Mouse (Mus musculus): ENCODE results near the gene Sox5.

Gene Sox5

GRCm38 (mm10) chr6:144659115-144660108 is 122.4 kb downstream of the Sox5 start:
- no peak for DNase-seq (ENCODE audit: low read depth, low spot score)

- DNase-seq (ENCODE audit: low read depth, low spot score) = no peak
Measured at GRCm38 (mm10) chr6:144652876-144653275, 128.9 kb downstream of the Sox5 start.

GRCm38 (mm10) chr6:144648896-144649295 is 132.9 kb downstream of the Sox5 start:
- DNase-seq (ENCODE audit: low read depth, low spot score) = no peak

DNA sequence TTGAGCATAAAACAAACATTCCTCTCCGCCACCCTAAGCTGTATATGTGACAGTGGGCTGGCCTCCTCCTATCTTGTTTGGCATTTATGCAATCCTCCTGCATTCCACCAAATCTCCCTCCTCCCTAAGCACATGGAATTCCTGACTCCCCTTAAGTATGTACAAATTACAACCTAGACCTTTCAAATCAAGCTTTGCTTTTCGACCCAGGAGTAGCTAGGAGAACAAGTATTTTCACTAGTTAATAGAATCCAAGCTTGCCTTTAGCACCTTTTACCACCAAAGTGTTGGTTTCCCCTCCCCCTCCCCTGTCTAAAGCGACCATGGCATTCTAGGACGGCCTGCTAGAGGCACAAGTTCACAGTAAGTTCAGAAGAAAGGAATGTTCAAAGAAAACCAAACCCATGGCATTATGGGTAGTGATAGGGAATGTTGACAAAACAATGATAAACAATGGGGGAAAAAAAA is 133.6 kb downstream of the Sox5 start:
- no peak for DNase-seq (ENCODE audit: low read depth, low spot score)

GRCm38 (mm10) chr6:144646331-144646730 is 135.4 kb downstream of the Sox5 start:
- no peak for DNase-seq (ENCODE audit: low read depth, low spot score)

- DNase-seq (ENCODE audit: low read depth, low spot score) = no peak
Measured at GRCm38 (mm10) chr6:144645796-144646195, 136.0 kb downstream of the Sox5 start.

- peak; percentile 32 for DNase-seq (ENCODE audit: low read depth, low spot score)
Measured at GRCm38 (mm10) chr6:144644711-144645110, 137.1 kb downstream of the Sox5 start.

DNA sequence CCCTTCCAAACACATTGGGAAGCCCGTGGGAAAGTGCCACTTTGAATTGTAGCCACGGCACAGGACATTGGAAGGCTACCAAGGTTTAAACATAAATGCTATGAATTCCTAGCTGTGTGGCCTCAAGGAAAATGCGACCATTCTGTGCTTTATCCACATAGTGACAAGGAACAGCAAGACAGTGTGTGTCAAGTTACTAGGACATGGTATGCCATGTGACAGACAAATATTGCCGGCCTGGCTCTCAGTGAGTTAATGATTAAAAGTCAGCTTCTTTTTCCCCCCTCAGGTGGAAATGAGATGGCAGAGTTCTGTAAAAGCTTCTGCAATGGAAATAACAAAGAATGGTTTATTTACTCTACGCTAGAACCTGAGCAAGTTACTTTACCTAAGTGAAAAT is 138.2 kb downstream of the Sox5 start:
- DNase-seq (ENCODE audit: low read depth, low spot score) = no peak

DNA sequence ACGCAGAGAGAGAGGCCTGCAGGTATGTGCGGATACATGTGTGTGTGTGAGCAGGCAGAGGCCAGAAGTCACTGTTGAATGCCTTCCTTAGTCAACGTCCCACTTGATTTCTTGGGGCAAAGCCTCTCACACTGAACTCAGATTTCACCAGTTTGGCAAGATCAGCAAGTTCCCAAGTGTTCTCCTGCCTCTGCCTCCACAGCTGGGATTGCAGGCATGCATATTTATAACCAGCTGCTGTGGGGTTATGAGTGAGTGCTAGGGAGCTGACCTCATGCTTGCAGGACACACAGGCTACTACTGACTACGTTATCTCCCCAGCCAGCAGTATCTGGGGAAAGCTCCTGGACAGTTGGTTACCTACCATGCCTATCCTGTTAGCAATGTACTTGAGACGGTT is 139.9 kb downstream of the Sox5 start:
- peak; percentile 16 for DNase-seq (ENCODE audit: low read depth, low spot score)

DNA sequence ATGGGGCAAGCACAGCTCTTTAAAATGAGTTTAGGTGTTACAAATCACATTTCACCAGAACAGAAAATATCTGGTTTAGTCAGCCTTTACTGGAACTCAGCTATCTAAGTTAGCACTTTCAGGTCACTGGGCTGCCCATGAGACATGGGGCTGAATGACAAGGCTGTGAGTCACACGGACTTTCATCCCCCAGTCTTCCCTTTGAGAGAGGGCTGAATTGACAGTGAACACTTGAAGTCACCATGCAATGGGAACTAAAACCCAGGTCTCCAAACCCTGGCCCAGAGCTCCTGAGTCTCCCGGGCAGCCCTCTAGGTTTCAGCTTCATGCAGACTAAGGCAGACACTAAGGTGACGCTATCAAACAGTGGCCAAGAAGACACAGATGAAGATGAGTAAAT is 141.2 kb downstream of the Sox5 start:
- DNase-seq (ENCODE audit: low read depth, low spot score) = no peak

DNA sequence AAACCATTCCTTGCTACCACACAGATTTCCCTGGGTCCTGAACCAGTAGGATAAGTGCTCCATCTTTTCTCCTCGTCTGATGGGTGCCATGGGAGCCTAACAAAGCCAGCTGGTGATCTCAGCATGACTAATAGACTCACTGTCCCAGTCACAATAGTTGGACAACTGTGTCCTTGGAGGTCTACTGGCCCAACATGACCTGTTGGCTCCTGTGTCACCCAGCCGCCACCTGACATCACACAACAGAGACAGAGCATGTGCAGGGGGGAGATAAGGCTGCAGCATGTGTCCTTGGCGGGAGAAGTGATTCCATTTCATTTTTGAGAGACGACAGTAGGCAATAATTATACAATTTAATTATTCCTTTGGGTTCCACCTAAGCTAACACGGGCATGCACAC is 143.2 kb downstream of the Sox5 start:
- DNase-seq (ENCODE audit: low read depth, low spot score) = no peak

GRCm38 (mm10) chr6:144627539-144628115 is 154.2 kb downstream of the Sox5 start:
- DNase-seq (ENCODE audit: low read depth, low spot score) = no peak

DNA sequence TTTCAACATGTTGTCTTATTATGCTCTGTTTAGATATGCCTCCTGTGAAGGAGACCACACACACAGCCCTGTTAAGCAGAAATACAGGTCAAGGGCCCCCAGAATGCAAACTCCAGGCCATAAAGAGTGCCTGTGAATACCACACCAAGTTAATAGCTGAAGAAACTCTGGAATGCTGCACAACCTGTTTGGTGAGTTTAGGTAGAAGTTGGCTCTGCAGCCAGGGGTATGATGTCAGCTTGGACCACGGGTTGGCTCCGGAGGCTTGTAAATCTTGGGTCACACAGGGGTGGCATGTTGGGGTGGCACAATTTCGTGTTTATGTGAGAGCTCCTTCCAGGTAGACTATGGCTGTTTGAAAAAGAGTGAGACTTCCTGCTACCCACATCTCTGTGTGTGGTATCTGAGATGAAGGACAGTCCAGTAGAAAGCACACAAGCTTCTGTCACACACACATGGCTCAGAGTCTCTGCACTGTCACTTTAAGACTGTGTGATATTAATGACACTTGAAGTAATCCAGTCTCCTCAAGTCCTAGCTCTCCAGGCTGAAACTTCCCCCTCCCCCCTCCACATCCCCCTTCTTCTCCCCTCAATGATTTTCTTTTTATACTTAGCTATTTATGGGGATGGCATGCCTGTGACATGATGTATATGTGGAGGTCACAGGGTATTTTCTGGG is 160.5 kb downstream of the Sox5 start:
- DNase-seq (ENCODE audit: low read depth, low spot score) = no peak

- DNase-seq (ENCODE audit: low read depth, low spot score) = no peak
Measured at GRCm38 (mm10) chr6:144611383-144611791, 170.4 kb downstream of the Sox5 start.

DNA sequence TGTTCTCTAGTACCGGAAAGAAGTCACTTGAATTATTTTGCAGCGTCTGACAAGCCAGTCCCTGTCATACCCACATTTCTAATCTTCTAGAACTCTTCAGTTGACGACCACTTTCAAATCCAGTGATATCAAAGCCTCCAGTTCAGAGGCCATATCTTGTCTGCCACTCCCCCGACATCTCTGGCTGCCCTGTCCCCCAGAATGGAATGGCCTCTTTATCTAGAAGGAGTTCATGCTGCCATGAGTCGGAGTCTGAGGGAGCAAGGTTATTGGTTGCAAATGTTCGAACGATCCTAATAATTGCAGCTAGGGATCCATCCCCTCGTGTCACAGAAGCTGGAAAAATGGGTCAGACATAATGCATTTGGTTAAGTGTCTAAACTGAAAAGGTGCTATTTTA is 170.9 kb downstream of the Sox5 start:
- no peak for DNase-seq (ENCODE audit: low read depth, low spot score)

DNA sequence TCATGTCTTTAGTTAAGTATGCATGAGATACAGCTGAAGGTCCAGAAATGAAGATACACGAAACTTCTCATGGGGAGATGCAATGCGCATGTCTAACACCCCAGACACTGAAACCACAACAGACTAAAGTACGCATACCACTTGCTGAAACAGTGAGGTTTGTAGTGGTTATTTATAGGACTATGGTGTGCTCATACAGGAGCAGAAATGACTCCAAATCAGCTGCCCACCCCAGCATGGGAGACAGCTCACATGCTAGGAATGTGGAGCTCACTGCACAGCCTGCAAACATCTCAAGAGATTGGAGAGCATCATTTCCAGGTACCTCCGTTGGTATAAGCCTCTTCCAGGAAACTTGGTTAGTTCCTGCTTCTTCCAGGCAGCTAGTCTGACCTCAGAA is 178.9 kb downstream of the Sox5 start:
- DNase-seq (ENCODE audit: low read depth, low spot score) = no peak

DNA sequence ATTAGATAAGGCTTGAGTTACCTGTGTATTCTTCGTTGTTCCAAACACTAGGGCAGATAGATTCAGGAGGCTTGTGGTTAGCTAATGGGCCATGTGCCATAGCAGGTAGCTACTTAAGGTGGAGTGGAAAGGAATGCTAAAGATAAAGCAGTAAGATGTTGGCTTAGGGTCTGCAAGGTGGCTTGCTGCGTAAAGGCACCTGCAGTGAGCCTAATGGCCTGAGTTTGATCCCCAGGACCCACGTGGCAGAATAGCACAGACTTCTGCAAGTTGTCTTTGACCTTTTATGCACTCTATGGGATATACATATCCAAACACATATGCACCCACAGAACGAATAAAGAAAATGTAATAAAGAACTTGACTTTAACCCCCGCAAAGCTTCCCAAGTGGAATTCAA is 181.4 kb downstream of the Sox5 start:
- DNase-seq (ENCODE audit: low read depth, low spot score) = no peak

DNA sequence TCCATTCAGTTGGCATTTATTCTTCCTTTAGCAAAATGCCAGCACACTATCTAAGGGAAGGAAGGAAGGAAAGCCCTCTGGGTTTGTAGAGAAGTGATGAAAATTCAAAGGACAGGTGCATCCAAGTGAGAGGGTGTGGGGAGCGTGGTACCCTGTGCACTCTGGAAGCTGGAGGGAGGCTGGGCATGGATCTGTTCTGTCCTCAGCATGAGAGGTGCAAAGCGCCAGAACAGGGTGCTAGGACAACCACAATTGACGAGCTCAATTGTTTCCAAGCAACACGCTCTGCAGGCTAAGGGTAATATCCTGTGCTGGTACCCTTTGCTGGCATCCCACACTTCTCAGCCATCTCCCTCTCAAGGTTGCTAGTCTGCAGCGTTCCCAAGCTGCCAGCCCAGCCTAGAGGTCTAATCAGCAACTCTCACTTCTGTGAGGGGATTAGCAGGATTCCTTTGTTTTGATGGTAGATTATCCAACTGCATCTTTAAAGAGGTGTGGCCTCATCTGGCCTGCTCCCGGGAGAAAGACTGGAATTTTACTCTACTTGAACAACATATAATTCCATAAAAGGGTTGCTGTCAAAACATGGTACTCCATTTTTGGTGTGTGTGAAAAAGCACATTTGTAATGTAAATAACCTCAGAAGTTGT is 183.3 kb downstream of the Sox5 start:
- no peak for DNase-seq (ENCODE audit: low read depth, low spot score)

DNA sequence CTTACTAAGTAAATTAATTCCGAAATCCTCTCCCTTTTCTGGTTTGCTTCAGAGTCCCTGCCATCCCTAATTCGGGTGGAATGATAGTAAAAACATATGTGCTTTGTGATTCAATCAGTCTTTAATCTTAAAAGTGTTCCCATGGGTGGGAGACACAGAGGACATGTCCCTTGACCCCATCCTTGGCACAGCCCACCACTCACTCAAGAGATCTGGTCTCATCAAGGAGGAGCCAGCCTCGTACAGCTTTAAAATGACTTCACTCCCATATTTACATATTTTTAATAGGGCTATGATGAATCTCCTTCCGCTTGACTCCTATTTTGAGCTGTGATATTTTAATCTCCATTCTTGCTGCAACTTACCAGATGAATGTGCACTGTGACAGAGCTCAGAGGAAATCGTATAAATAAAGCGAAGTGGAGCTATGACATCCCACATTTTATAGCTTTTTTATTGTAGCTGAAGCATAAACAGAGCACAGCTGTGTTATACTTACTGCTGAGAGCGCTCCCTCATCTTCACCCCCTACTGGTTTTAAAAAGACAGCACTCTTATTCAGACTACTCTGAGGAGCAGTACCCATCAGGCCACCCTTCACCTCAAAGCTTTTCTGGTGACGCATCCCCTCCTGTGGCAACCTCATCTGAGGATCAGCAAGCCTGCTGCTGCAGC is 185.1 kb downstream of the Sox5 start:
- DNase-seq (ENCODE audit: low read depth, low spot score) = no peak

DNA sequence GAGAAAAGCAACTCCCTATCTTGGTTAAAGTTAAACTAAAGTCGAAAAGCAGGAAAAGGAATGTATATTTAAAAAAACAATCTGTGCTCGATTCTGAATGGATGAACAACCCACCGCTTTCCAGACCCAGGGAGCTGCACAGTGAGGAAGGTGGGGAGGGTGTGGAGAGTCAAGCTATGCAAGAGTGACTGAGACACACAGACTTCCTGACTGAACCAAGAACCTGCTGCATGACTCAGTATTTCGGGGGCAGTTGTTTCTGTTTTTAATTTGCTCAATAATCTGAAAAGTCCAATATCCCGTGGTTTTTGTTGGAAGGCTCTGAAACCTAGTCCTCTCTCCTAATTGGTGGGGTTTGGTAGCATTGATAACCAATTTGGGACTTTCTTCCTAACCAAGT is 196.9 kb downstream of the Sox5 start:
- DNase-seq (ENCODE audit: low read depth, low spot score) = no peak

Measured in skeletal muscle tissue, adult 2 months (tissue).